Mouse (Mus musculus) ovary, adult 2 months (tissue): ENCODE results near the gene Rabggtb. TPM values are rescaled to one million over a fixed set of nuclear protein-coding genes. Genes with fewer than 3 reads are reported as not detected.

ENCODE experiments used
- polyA plus RNA-seq: library from polyadenylated mRNA; depleted of rRNA; stranded (reverse); fragments of >200 nt; gene quantifications from 2 replicates; pipeline ENCODE4 v1.2.3, GENCODE M21; 2012; rRNA removed

Gene Rabggtb
- 33.2 and 44.5 TPM in 2 replicates for polyA plus RNA-seq

DNA sequence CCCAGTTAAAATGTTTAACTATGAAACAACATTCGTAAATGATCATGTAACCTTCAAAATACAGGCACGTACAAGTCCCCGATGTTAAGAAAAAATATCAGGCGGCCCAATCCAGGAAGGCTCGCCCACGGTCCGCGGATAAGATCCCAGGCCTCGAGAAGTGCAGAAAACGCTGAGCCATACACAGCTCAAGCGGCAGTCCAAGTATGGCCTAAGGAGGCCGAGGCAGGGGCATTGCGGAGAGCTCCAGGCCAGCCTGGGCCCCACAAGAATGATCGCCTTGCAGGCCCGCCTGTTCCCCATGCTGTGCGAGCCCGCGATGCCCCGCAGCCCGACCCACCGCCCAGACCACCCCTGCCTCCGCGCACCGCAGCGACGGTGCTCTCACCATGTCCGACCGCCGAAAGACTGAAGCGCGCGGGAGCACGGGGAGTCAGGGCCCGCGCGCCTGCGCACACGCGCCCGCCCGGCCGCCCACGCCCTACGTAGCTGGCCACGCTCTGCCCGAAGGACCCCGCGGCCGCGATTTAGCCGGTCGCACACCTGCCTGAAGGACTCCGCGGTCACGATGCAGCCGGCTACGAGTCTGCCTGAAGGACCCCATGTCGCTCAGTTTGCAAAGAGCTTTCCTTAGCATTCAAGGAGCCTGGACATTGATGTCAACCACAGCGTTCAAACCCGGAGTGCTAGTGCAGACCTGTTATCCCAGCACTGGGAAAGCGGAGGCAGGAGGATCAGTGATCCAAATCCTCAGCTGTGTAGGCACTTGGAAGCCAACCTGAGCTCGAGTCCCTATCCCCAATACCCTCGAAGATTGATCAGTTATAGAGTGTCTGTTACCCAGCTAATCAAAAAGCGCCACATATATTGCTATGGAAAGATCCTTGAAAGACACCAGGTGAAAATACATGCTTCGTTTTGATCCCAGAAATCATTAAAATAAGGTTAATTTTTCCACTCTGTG is at the start of gene Rabggtb:
TSS of gene Rabggtb (minus strand) at position 464 of the 964 bp plus-strand sequence.

DNA sequence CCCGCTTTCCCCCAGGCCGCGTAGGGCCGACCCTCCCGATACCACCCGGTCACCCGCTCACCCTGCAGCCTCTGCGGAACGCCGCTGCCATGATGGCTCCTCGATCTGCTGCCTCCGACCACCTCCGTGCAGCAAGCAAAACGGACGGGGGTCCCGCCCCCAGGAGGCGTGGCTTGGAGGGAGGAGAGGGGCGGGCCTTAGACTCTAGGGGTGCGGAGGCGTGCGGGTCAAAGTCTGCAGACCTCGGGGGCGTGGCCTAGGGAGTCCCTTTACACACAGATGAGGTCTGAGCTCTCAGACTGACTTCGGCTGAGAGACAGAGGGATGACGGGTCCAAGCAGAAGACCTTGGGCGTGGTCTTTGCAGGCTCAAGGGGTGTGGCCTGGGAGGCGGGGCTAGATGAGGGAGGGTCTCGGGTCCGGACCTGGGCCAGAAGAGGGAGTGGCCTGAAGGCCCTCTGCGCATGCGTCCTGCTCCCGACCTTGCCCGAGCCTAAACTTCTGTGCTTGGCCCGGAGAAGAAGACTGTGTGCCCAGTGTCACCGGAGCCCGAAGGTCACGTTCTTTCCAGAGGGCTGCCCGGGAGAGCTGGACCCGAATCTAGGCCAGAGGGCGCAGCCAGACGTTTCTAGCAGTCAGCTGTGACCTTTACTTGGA is 31.7 kb upstream of the Rabggtb start, which contains the start of gene Acadm:
TSS of gene Acadm (minus strand) at position 298 of the 656 bp plus-strand sequence.

DNA sequence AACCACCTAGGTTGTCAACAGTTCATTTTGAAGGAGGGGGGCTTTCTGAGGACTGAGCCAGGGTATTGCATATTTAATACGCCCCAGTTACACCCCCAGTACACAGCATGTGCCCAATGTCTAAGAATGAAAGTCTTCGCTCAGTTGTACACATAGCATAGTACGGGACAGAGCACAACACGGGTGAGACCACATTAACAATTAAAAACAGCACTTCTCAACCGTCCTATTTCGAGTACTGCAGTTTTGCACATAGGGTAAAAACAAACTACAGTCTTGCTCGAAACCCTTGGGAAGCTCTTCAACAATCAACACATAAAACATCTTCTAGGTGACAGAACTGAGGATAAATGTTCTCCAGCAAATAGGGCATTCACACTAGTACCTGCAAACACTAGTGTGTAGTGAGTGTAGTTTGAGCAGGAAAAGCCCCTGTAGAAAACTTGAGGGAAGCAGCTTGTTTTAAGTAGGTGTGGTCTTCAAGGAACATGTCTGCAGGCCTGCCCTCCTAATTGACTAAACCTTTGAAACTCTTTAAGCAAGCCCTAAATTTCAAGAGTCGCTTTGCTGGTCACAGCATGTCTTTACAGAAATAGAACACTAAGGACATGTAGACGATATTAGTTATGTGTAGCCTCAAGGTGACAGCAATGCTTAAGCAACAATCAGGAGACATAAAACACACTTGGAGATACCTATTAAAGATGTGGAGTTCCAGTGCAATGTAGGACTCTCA is 6.5 kb downstream of the Rabggtb start, which contains the start of gene Msh4:
TSS of gene Msh4 (minus strand) at position 3 of the 736 bp plus-strand sequence.

Other genes starting within 250 kb of the Rabggtb start
- 1.4 and 1.5 TPM in 2 replicates for gene St6galnac3, start 187.8 kb downstream of the Rabggtb start, polyA plus RNA-seq
- not detected in 2 replicates for gene Asb17, start 68.8 kb downstream of the Rabggtb start, polyA plus RNA-seq
- gene Msh4, start 6.9 kb downstream of the Rabggtb start, polyA plus RNA-seq, result 0.24 and 0.37 TPM in 2 replicates
- gene Acadm, start 31.6 kb upstream of the Rabggtb start, polyA plus RNA-seq, result 23.9 and 31.6 TPM in 2 replicates
- 0.06 and 0.08 TPM in 2 replicates for gene Slc44a5, start 60.4 kb upstream of the Rabggtb start, polyA plus RNA-seq